Mouse (Mus musculus) liver, embryonic 13.5 days (tissue): ENCODE data around the gene Vmn1r207-ps. TPM values are rescaled to one million over a fixed set of nuclear protein-coding genes. Genes with fewer than 3 reads are reported as not detected.
"Not testable (repeated sequence)": the region's sequence is repeated elsewhere in the genome, so short reads cannot be mapped to it uniquely, and the experiment has no call there.

ENCODE experiments used
- ATAC-seq: fragments of 200-750 bp; cut with Nextera tagmentation; 2 replicates; pipeline ENCODE4 v1.8.0; 2017; ENCODE audit warnings: low read depth, mild to moderate bottlenecking, moderate number of reproducible peaks, moderate library complexity
- DNase-seq: peaks from one replicate; pipeline ENCODE4 v3.0.0; 2022
- H3K27ac ChIP-seq: fragments of 300-500 bp; sonication (generic); 2 replicates; pipeline ENCODE4 v1.5.1; 2015; ENCODE audit warnings: moderate library complexity, mild to moderate bottlenecking, inconsistent platforms
- H3K27me3 ChIP-seq: fragments of 300-500 bp; sonication (generic); 2 replicates; pipeline ENCODE4 v1.6.1; 2015; ENCODE audit warnings: mild to moderate bottlenecking, inconsistent platforms
- H3K36me3 ChIP-seq: fragments of 300-500 bp; sonication (generic); 2 replicates; pipeline ENCODE4 v1.6.1; 2015; ENCODE audit warnings: mild to moderate bottlenecking, inconsistent platforms
- H3K4me1 ChIP-seq: fragments of 300-500 bp; sonication (generic); replicated peaks from 2 replicates; pipeline ENCODE4 v1.6.1; 2015; ENCODE audit warnings: inconsistent platforms
- H3K4me2 ChIP-seq: fragments of 300-500 bp; sonication (generic); 2 replicates; pipeline ENCODE4 v1.6.1; 2015; ENCODE audit warnings: inconsistent platforms, mild to moderate bottlenecking, moderate library complexity
- H3K4me3 ChIP-seq: fragments of 300-500 bp; sonication (generic); replicated peaks from 2 replicates; pipeline ENCODE4 v1.5.1; 2015; ENCODE audit warnings: mild to moderate bottlenecking, inconsistent platforms
- H3K9ac ChIP-seq: fragments of 300-500 bp; sonication (generic); 2 replicates; pipeline ENCODE4 v1.6.1; 2015; ENCODE audit warnings: mild to moderate bottlenecking, inconsistent platforms
- H3K9me3 ChIP-seq: fragments of 300-500 bp; sonication (generic); replicated peaks from 2 replicates; pipeline ENCODE4 v1.6.1; 2016; ENCODE audit warnings: inconsistent platforms
- WGBS: fragments of 180-500 bp; shearing (Covaris S2); methylation state at CpG from one replicate; pipeline ENCODE4 v1.1.7; 2015; ENCODE audit not compliant: insufficient replicate concordance; 5-methylcytosine and 5-hydroxymethylcytosine counted together
- polyA plus RNA-seq: library from polyadenylated mRNA; unstranded; fragments of >200 nt; fragmentation: Nextera tagmentation; extraction: Ambion mirVana; gene quantifications from 2 replicates; pipeline ENCODE4 v1.2.1, GENCODE M21; 2015

Gene Vmn1r207-ps
- polyA plus RNA-seq = not detected in 2 replicates

DNA sequence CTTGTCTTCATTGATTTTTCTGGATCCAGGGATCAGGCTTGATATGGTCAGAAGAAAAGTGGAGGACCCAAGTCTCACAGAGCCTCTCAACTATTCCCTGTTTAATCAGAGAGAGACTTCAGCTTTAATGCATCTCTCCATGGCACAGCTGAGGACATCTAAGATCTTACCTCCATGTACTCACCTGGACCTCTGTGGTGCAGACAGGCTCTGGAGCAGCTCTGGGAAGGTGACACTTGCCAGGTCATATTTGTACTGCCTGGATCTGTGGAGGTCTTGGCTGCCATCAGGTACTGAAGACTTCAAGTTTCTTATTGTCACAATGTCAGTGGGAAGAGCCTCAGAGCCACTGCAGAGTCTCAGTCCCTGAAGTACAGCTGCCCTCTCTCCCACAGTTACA is at the start of gene Vmn1r207-ps:
TSS of gene Vmn1r207-ps (minus strand) at position 101 of the 400 bp plus-strand sequence.
- not testable (repeated sequence) for H3K4me1 ChIP-seq, H3K9me3 ChIP-seq, H3K4me2 ChIP-seq, H3K4me3 ChIP-seq, ATAC-seq, H3K27me3 ChIP-seq, DNase-seq, H3K9ac ChIP-seq, H3K27ac ChIP-seq, H3K36me3 ChIP-seq

DNA sequence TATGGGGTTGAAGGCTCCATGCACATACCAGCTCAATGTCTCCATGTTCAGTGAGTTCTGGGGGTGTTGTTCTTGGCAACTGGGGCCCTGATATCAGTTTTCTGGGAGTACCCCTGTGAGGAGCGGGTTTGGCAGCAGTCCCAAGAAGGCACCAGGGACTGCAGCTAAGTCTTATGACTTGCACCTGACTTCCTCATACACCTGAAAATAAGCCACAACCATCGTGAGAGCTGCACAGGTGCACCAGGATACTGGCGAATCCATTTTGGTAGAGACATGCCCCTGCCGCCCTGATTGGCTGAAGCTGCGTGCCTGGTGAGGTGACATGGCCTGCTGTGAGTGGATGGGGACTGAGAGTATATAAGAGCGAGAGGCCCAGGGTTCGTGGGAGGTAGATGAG is 47.9 kb upstream of the Vmn1r207-ps start, which contains the start of gene Vmn1r208:
TSS of gene Vmn1r208 (minus strand) at position 101 of the 400 bp plus-strand sequence.
- not testable (repeated sequence) for H3K36me3 ChIP-seq, H3K9me3 ChIP-seq, DNase-seq, H3K4me1 ChIP-seq, H3K4me3 ChIP-seq, H3K4me2 ChIP-seq, H3K9ac ChIP-seq, H3K27me3 ChIP-seq, ATAC-seq, H3K27ac ChIP-seq
- WGBS = no CpG with 5 or more reads among the region's 7 CpGs

DNA sequence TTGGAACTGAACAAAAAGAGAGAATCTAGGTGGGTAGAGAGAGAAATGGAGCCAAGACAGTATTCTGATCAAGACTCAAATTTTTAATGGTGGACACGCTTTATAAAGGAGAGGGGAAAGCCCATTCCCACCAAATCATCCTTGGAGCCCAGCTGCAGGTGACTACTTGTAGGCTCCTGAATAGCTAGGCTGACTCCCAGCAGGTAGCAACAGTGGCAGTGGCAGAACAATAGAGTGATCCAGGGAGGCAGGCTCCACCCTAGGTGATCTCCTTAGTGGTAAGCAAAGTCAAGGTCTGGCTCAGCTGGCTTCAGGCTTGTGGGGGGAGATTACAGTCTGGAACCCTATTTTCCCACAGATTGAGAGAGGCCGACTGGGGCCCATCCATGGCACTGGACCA is 42.2 kb upstream of the Vmn1r207-ps start:
- not testable (repeated sequence) for H3K4me1 ChIP-seq, H3K36me3 ChIP-seq, H3K4me3 ChIP-seq, ATAC-seq, H3K9me3 ChIP-seq, DNase-seq, H3K9ac ChIP-seq, H3K27me3 ChIP-seq, H3K4me2 ChIP-seq, H3K27ac ChIP-seq
- WGBS = 27% methylated on average over 1 of the region's 2 CpGs

DNA sequence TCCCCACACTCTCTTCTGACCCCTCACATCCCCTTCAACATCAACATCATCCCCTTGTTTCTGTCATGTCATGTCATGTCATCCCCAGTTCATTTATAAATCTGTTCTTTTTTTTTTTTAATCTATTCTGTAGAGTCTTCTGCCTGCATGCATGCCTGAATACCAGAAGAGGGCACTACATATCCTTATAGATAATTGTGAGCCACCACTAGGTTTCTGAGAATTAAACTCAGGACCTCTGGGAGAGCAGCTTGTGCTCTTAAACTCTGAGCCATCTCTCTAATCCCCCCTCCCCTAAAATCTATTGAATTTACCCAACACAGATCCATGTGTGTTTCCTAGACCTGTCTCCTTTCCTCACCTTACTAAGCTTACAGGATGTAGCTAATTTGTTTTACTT is 18.1 kb upstream of the Vmn1r207-ps start:
- DNase-seq (no peak), ATAC-seq (no peak)
- no peaks in the 10 kb centered on the region for H3K36me3 ChIP-seq
- no peak overlapping the region for H3K4me3 ChIP-seq
- no peaks in the 10 kb centered on the region for H3K27me3 ChIP-seq
- no peak overlapping the region for H3K9ac ChIP-seq
- H3K4me1 ChIP-seq = no peaks in the 10 kb centered on the region
- H3K4me2 ChIP-seq = no peak overlapping the region
- H3K27ac ChIP-seq = no peak overlapping the region
- H3K9me3 ChIP-seq = no peaks in the 10 kb centered on the region

DNA sequence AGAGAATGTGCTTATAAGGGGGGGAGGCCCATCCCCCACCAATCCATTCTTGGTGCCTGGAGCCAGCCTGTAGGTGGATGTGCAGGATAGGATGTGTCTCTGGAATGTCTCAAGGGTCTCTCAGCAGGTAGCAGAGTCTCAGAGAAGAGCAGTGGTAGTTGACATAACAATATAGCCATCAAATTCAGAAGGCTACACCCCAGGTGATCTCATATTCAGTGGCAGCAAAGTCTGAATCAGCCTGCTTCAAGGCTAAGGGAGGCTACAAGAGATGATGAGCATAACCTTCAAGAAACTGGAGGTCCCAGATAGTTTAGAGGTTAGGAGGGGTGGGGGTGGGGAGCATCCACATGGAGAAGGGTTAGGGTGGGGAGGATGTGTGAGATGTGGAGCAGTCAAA is 22.5 kb downstream of the Vmn1r207-ps start:
- not testable (repeated sequence) for DNase-seq

DNA sequence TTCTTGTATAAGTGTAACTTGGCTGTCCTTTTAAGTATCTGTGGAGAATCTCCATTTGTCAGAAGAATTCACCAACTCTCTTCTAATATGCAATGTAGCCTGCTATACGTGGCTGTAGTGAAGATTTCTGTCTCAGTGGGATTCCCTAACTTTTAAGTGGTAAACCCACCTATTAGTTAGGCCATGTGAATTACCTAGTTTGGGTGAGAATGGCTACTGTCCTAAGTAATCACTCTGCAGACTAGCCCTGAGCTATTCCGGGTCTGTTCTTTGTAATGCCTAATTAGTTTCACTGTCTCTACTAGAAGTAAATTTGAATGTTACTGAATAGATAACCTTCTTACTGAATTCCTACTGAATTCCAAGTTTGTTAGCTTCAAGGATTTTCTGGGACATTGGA is 26.5 kb downstream of the Vmn1r207-ps start:
- H3K4me1 ChIP-seq, ATAC-seq, H3K27ac ChIP-seq, H3K27me3 ChIP-seq, DNase-seq, H3K4me2 ChIP-seq, H3K36me3 ChIP-seq, H3K9ac ChIP-seq, H3K4me3 ChIP-seq, H3K9me3 ChIP-seq: not testable (repeated sequence)
- 33% methylated on average over 2 of the region's 2 CpGs for WGBS

More for the DNA sequence above, 22.5 kb downstream of the Vmn1r207-ps start:
- H3K27me3 ChIP-seq, ATAC-seq, H3K27ac ChIP-seq, H3K36me3 ChIP-seq, H3K4me3 ChIP-seq, H3K9me3 ChIP-seq, H3K9ac ChIP-seq, H3K4me1 ChIP-seq, H3K4me2 ChIP-seq: not testable (repeated sequence)

Other genes with a start within 250 kb of the Vmn1r207-ps start
- gene Vmn1r202, start 224.2 kb downstream of the Vmn1r207-ps start, polyA plus RNA-seq = not detected in 2 replicates
- not detected in 2 replicates for gene Vmn1r203, start 211.5 kb downstream of the Vmn1r207-ps start, polyA plus RNA-seq
- gene Vmn1r204, start 176.4 kb downstream of the Vmn1r207-ps start, polyA plus RNA-seq = not detected in 2 replicates
- not detected in 2 replicates for gene Vmn1r205, start 136.6 kb downstream of the Vmn1r207-ps start, polyA plus RNA-seq
- not detected in 2 replicates for gene Vmn1r206, start 105.4 kb downstream of the Vmn1r207-ps start, polyA plus RNA-seq
- not detected in 2 replicates for gene Vmn1r208, start 47.8 kb upstream of the Vmn1r207-ps start, polyA plus RNA-seq
- gene Vmn1r209, start 80.1 kb upstream of the Vmn1r207-ps start, polyA plus RNA-seq = not detected in 2 replicates
- gene Vmn1r210, start 101.7 kb upstream of the Vmn1r207-ps start, polyA plus RNA-seq = not detected in 2 replicates
- gene Vmn1r211, start 127.9 kb upstream of the Vmn1r207-ps start, polyA plus RNA-seq = not detected in 2 replicates
- not detected in 2 replicates for gene Vmn1r212, start 154.6 kb upstream of the Vmn1r207-ps start, polyA plus RNA-seq